Mouse (Mus musculus) forebrain, embryonic 15.5 days (tissue): ENCODE data around the gene Dgkd. TPM values are rescaled to one million over a fixed set of nuclear protein-coding genes. Genes with fewer than 3 reads are reported as not detected.
A peak's percentile ranks its signal among the peaks of the same experiment; 100 is the strongest.

ENCODE experiments used
- ATAC-seq: fragments of 200-750 bp; cut with Nextera tagmentation; replicated peaks from 2 replicates; pipeline ENCODE4 v1.8.0; 2017; ENCODE audit warnings: mild to moderate bottlenecking, moderate TSS enrichment, moderate library complexity
- H3K27ac ChIP-seq: fragments of 300-500 bp; sonication (generic); replicated peaks from 2 replicates; pipeline ENCODE4 v1.5.1; 2015; ENCODE audit warnings: mild to moderate bottlenecking, inconsistent platforms
- H3K27me3 ChIP-seq: fragments of 300-500 bp; sonication (generic); 2 replicates; pipeline ENCODE4 v1.6.1; 2015; ENCODE audit warnings: inconsistent platforms
- H3K36me3 ChIP-seq: fragments of 300-500 bp; sonication (generic); 2 replicates; pipeline ENCODE4 v1.6.1; 2015; ENCODE audit warnings: mild to moderate bottlenecking, inconsistent platforms
- H3K4me1 ChIP-seq: fragments of 300-500 bp; sonication (generic); 2 replicates; pipeline ENCODE4 v1.6.1; 2015; ENCODE audit warnings: inconsistent platforms
- H3K4me2 ChIP-seq: fragments of 300-500 bp; sonication (generic); replicated peaks from 2 replicates; pipeline ENCODE4 v1.6.1; 2015; ENCODE audit warnings: mild to moderate bottlenecking, inconsistent platforms
- H3K4me3 ChIP-seq: fragments of 300-500 bp; sonication (generic); 2 replicates; pipeline ENCODE4 v1.5.1; 2015; ENCODE audit warnings: mild to moderate bottlenecking, inconsistent platforms
- H3K9ac ChIP-seq: fragments of 300-500 bp; sonication (generic); replicated peaks from 2 replicates; pipeline ENCODE4 v1.6.1; 2015; ENCODE audit warnings: mild to moderate bottlenecking, inconsistent platforms
- H3K9me3 ChIP-seq: fragments of 300-500 bp; sonication (generic); 2 replicates; pipeline ENCODE4 v1.6.1; 2016; ENCODE audit warnings: inconsistent platforms
- WGBS: fragments of 180-500 bp; shearing (Covaris S2); methylation state at CpG from one replicate; pipeline ENCODE4 v1.1.7; 2015; ENCODE audit warnings: mixed read lengths; 5-methylcytosine and 5-hydroxymethylcytosine counted together
- polyA plus RNA-seq: library from polyadenylated mRNA; unstranded; fragments of >200 nt; fragmentation: Nextera tagmentation; extraction: Ambion mirVana; gene quantifications from 2 replicates; pipeline ENCODE4 v1.2.1, GENCODE M21; 2015

Gene Dgkd
- polyA plus RNA-seq, 1 experiment from 2014 or later, result 50.2 TPM

DNA sequence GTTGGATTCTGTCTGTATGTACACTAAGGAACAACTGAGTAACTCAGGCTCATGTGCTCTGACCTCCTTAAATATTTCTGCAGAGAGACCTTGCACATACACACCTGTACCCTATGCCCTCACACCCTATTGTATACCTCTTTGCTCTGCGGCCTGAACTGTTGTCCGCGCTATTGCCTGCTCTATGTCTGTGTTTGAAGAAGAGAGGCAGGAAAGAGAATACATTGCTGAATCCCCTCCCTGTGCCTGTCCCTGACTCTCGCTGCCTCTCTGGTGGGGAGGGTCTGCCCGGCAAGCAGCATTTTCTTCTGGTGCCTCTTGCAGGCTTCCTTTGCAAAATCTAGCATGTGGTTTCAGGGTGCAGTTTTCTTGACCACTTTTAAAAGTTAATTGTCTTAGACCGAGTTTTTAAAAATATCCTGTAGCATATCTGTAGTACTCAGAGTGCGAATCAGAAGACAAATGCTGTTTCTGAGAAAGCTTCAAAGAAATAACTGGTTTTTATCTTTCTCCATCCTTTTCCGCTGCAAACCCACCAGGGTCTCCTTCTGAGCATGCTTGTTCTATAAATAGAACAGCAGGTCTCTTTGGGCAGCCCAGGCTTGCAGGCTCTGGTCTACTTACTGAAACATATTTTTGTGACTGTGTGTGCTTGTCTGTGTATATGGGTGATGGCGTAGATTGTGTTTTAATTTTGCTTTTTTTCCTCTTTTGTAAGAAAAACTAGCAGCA, 24.6 kb downstream of the Dgkd start:
- no peaks in the 10 kb centered on the region for H3K36me3 ChIP-seq
- H3K4me2 ChIP-seq, result no peak overlapping the region
- peaks cover 24% of the 10 kb centered on the region for H3K4me1 ChIP-seq
- H3K9me3 ChIP-seq, result no peaks in the 10 kb centered on the region
- H3K4me3 ChIP-seq, result no peak overlapping the region
- H3K9ac ChIP-seq, result no peak overlapping the region
- 72% methylated on average over 9 of the region's 9 CpGs for WGBS
- peak overlapping the region; percentile 44 for H3K27ac ChIP-seq
- ATAC-seq, result no peak
- H3K27me3 ChIP-seq, result no peaks in the 10 kb centered on the region

GRCm38 (mm10) chr1:87879034-87879433, 25.9 kb downstream of the Dgkd start:
- no peak overlapping the region for H3K4me2 ChIP-seq
- peaks cover 24% of the 10 kb centered on the region for H3K4me1 ChIP-seq
- 0 out of 2 replicates have a peak overlapping the region, but pooled peaks have one; percentile 27 for H3K27ac ChIP-seq
- WGBS, result 88% methylated on average over 3 of the region's 3 CpGs
- H3K4me3 ChIP-seq, result no peak overlapping the region
- no peaks in the 10 kb centered on the region for H3K9me3 ChIP-seq
- peaks cover 7% of the 10 kb centered on the region; the same call in 1 of the 2 replicates for H3K36me3 ChIP-seq
- H3K27me3 ChIP-seq, result no peaks in the 10 kb centered on the region
- no peak for ATAC-seq
- no peak overlapping the region for H3K9ac ChIP-seq

DNA sequence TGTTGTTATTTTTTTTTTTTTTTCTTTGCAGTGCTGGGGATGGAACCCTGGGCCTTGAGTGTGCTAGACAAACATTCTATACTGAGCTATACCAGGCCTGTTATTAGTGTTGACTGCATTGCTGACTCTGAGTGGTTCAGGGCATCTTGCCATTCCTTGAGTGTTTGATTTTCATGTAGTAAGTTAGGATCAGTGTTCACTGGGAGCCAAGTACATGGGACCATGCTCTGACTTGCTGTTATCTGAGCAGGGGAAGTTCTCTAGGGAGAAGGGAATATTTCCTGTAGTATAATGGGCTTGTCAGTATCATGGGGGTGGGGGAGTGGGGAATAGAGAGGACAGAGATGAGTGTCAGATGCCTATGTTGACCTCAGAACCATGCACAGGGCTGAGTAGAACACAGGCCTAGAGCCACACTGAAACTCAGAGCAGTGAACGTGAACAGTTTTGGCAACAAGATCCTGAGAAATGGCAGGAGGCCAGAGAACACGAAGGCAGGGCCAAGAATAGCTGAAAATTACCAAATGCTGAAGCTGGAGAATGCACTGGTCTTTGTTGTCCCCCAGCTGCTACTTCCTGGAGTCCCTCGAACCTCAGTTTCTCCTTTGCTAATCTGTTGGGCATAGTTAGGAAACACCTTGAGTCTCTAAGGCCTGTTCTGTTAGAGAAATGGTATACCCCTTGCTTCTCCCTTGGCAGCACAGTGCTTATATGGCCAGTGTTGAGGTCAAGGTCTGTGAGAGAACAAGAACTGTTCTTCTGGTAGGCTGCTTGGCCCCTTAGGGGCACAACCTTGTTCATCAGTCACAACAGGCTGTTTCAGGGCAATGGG, 26.6 kb downstream of the Dgkd start:
- H3K27ac ChIP-seq, result peak overlapping the region; percentile 64
- peak; percentile 75 for ATAC-seq
- no peak overlapping the region for H3K9ac ChIP-seq
- H3K36me3 ChIP-seq, result peaks cover 12% of the 10 kb centered on the region; the same call in 1 of the 2 replicates
- H3K4me1 ChIP-seq, result peaks cover 24% of the 10 kb centered on the region
- 34% methylated on average over 3 of the region's 3 CpGs for WGBS
- H3K4me3 ChIP-seq, result no peak overlapping the region
- no peaks in the 10 kb centered on the region for H3K9me3 ChIP-seq
- no peak overlapping the region for H3K4me2 ChIP-seq
- H3K27me3 ChIP-seq, result no peaks in the 10 kb centered on the region

GRCm38 (mm10) chr1:87880326-87880627, 27.2 kb downstream of the Dgkd start:
- peaks cover 14% of the 10 kb centered on the region; the same call in 1 of the 2 replicates for H3K36me3 ChIP-seq
- no peak overlapping the region for H3K4me2 ChIP-seq
- no peak overlapping the region for H3K9ac ChIP-seq
- no peak overlapping the region for H3K4me3 ChIP-seq
- no peaks in the 10 kb centered on the region for H3K27me3 ChIP-seq
- WGBS, result 78% methylated on average over 6 of the region's 6 CpGs
- H3K9me3 ChIP-seq, result no peaks in the 10 kb centered on the region
- ATAC-seq, result no peak
- peak overlapping the region; percentile 64 for H3K27ac ChIP-seq
- peaks cover 24% of the 10 kb centered on the region for H3K4me1 ChIP-seq

- Histone ChIP-seq H3K4me3 (no peak overlapping the region), H3K9me3 (no peaks in the 10 kb centered on the region), H3K27ac (no peak overlapping the region), H3K4me2 (no peak overlapping the region), H3K9ac (no peak overlapping the region), H3K4me1 (peaks cover 24% of the 10 kb centered on the region), H3K27me3 (no peaks in the 10 kb centered on the region), H3K36me3 (peaks cover 14% of the 10 kb centered on the region; the same call in 1 of the 2 replicates)
- 84% methylated on average over 2 of the region's 2 CpGs for WGBS
- no peak for ATAC-seq
Measured at GRCm38 (mm10) chr1:87880856-87881255, 27.8 kb downstream of the Dgkd start.

GRCm38 (mm10) chr1:87881726-87882125, 28.6 kb downstream of the Dgkd start:
- H3K4me1 ChIP-seq, result peaks cover 24% of the 10 kb centered on the region
- no peak for ATAC-seq
- H3K27ac ChIP-seq, result no peak overlapping the region
- peaks cover 14% of the 10 kb centered on the region; the same call in 1 of the 2 replicates for H3K36me3 ChIP-seq
- H3K9me3 ChIP-seq, result no peaks in the 10 kb centered on the region
- WGBS, result 90% methylated on average over 4 of the region's 4 CpGs
- no peak overlapping the region for H3K4me2 ChIP-seq
- H3K4me3 ChIP-seq, result no peak overlapping the region
- no peaks in the 10 kb centered on the region for H3K27me3 ChIP-seq
- no peak overlapping the region for H3K9ac ChIP-seq

GRCm38 (mm10) chr1:87882554-87882953, 29.5 kb downstream of the Dgkd start:
- Histone ChIP-seq H3K27me3 (no peaks in the 10 kb centered on the region), H3K4me3 (no peak overlapping the region), H3K27ac (no peak overlapping the region), H3K4me2 (no peak overlapping the region), H3K9me3 (no peaks in the 10 kb centered on the region), H3K36me3 (peaks cover 14% of the 10 kb centered on the region; the same call in 1 of the 2 replicates), H3K4me1 (peaks cover 21% of the 10 kb centered on the region), H3K9ac (no peak overlapping the region)
- no peak for ATAC-seq

- Histone ChIP-seq H3K27me3 (no peaks in the 10 kb centered on the region), H3K4me2 (no peak overlapping the region), H3K9ac (no peak overlapping the region), H3K36me3 (no peaks in the 10 kb centered on the region), H3K4me1 (no peaks in the 10 kb centered on the region), H3K27ac (no peak overlapping the region), H3K9me3 (no peaks in the 10 kb centered on the region), H3K4me3 (no peak overlapping the region)
- no peak for ATAC-seq
- WGBS, result 93% methylated on average over 1 of the region's 1 CpGs
Measured at GRCm38 (mm10) chr1:87890960-87891359, 37.9 kb downstream of the Dgkd start.

- no peak for ATAC-seq
- Histone ChIP-seq H3K9me3 (no peaks in the 10 kb centered on the region), H3K27me3 (no peaks in the 10 kb centered on the region)
Measured at GRCm38 (mm10) chr1:87891634-87892033, 38.5 kb downstream of the Dgkd start.

DNA sequence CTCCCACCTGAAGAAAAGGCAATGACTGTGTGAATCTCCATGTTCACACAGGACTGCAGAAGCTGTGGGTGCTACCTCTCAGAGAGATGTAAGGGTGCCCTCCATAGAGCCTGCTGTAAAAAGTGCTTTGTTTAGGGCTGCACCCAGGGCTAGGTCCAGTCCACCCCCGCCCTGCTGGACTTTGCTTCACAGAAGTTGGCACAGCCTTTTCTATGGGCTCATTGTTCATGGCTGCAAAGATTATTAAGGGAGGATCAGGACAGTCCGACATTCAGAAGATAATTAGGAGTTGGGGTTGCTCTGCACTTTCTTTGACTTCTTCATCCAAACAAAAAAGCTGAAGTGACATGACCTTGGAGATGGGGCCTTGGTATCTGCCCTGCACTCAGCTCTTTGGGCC, 39.4 kb downstream of the Dgkd start:
- no peak for ATAC-seq
- Histone ChIP-seq H3K9me3 (no peaks in the 10 kb centered on the region), H3K27me3 (no peaks in the 10 kb centered on the region), H3K4me1 (no peaks in the 10 kb centered on the region), H3K4me2 (no peak overlapping the region), H3K4me3 (no peak overlapping the region), H3K27ac (no peak overlapping the region), H3K36me3 (no peaks in the 10 kb centered on the region), H3K9ac (no peak overlapping the region)
- 32% methylated on average over 2 of the region's 2 CpGs for WGBS

More at GRCm38 (mm10) chr1:87891634-87892033, 38.5 kb downstream of the Dgkd start:
- Histone ChIP-seq H3K4me3 (no peak overlapping the region), H3K4me1 (no peaks in the 10 kb centered on the region), H3K27ac (no peak overlapping the region), H3K4me2 (no peak overlapping the region), H3K9ac (no peak overlapping the region), H3K36me3 (no peaks in the 10 kb centered on the region)
- 89% methylated on average over 4 of the region's 4 CpGs for WGBS

- WGBS, result 95% methylated on average over 4 of the region's 4 CpGs
- no peak for ATAC-seq
Measured at GRCm38 (mm10) chr1:87893414-87893813, 40.3 kb downstream of the Dgkd start.

DNA sequence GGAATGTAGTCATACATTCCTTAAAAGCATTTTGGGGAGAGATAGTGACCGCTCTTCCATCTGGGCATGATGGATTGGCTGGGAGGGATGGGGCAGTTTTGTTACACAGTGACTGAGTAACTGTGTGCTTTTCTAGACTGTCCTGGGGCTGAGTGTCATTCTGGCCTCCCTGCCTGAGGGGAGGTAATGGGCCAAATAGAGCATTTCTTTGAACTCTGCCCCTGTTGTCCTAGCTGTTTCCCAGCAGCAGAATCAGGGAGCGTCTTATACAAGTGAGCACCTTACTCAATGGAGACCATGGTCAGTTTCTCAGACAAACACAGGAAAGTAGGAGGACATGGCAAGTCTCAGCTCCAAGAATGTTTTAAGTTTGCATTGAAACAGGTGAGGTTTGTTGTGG, 43.8 kb downstream of the Dgkd start:
- Histone ChIP-seq H3K4me3 (no peak overlapping the region), H3K27me3 (no peaks in the 10 kb centered on the region), H3K4me1 (no peaks in the 10 kb centered on the region), H3K4me2 (no peak overlapping the region), H3K9ac (no peak overlapping the region), H3K9me3 (no peaks in the 10 kb centered on the region), H3K27ac (no peak overlapping the region), H3K36me3 (no peaks in the 10 kb centered on the region)
- ATAC-seq, result no peak
- WGBS, result 91% methylated on average over 2 of the region's 2 CpGs

More at GRCm38 (mm10) chr1:87893414-87893813, 40.3 kb downstream of the Dgkd start:
- H3K9ac ChIP-seq, result no peak overlapping the region
- H3K4me2 ChIP-seq, result no peak overlapping the region
- no peak overlapping the region for H3K4me3 ChIP-seq
- H3K4me1 ChIP-seq, result no peaks in the 10 kb centered on the region
- no peak overlapping the region for H3K27ac ChIP-seq
- H3K9me3 ChIP-seq, result no peaks in the 10 kb centered on the region
- H3K36me3 ChIP-seq, result no peaks in the 10 kb centered on the region
- no peaks in the 10 kb centered on the region for H3K27me3 ChIP-seq
